Mouse (Mus musculus): Measurements from ENCODE around the gene B3gnt9. TPM values are rescaled to one million over a fixed set of nuclear protein-coding genes. Genes with fewer than 3 reads are reported as not detected.

Gene B3gnt9
- 1.6 TPM for polyA plus RNA-seq (2014; fragmentation: Illumina TruSeq; extraction: RNeasy Lipid Tissue Mini Kit (QIAGEN cat#74804); ENCODE audit: low read depth, low replicate concordance)

GRCm38 (mm10) chr8:105254966-105255350 lies at the start of gene B3gnt9:
TSS of gene B3gnt9 (minus strand) at chr8:105255153.

GRCm38 (mm10) chr8:105297511-105298192 lies 42.7 kb upstream of the B3gnt9 start, which contains the start of gene E2f4:
TSS of gene E2f4 (plus strand) at chr8:105297663.

GRCm38 (mm10) chr8:105295895-105296573 lies 41.1 kb upstream of the B3gnt9 start, which contains the start of gene Exoc3l:
TSS of gene Exoc3l (minus strand) at chr8:105296101.

GRCm38 (mm10) chr8:105289805-105290460 lies 35.0 kb upstream of the B3gnt9 start, which contains the start of gene 4931428F04Rik:
TSS of gene 4931428F04Rik (minus strand) at chr8:105289864.

GRCm38 (mm10) chr8:105275840-105276239 lies 20.9 kb upstream of the B3gnt9 start, which contains the start of gene Nol3:
TSS of gene Nol3 (plus strand) at chr8:105276140.

GRCm38 (mm10) chr8:105269461-105269947 lies 14.6 kb upstream of the B3gnt9 start, which contains the start of gene Hsf4:
TSS of gene Hsf4 (plus strand) at chr8:105269801.

GRCm38 (mm10) chr8:105264024-105264982 lies 9.3 kb upstream of the B3gnt9 start, which contains the start of the genes Tradd and Fbxl8:
TSS of gene Tradd (minus strand) at chr8:105264609.
TSS of gene Fbxl8 (plus strand) at chr8:105264648.

GRCm38 (mm10) chr8:105224413-105225271 lies 30.3 kb downstream of the B3gnt9 start, which contains the start of gene D230025D16Rik:
TSS of gene D230025D16Rik (plus strand) at chr8:105225145.

Other genes starting within 250 kb of the B3gnt9 start
- gene Ces3a, start 206.6 kb downstream of the B3gnt9 start, polyA plus RNA-seq (2014; fragmentation: Illumina TruSeq; extraction: RNeasy Lipid Tissue Mini Kit (QIAGEN cat#74804); ENCODE audit: low read depth, low replicate concordance), result not detected
- not detected for gene Ces3b, start 171.4 kb downstream of the B3gnt9 start, polyA plus RNA-seq (2014; fragmentation: Illumina TruSeq; extraction: RNeasy Lipid Tissue Mini Kit (QIAGEN cat#74804); ENCODE audit: low read depth, low replicate concordance)
- not detected for gene Ces4a, start 123.4 kb downstream of the B3gnt9 start, polyA plus RNA-seq (2014; fragmentation: Illumina TruSeq; extraction: RNeasy Lipid Tissue Mini Kit (QIAGEN cat#74804); ENCODE audit: low read depth, low replicate concordance)
- 305 TPM for gene Cbfb, start 84.5 kb downstream of the B3gnt9 start, polyA plus RNA-seq (2014; fragmentation: Illumina TruSeq; extraction: RNeasy Lipid Tissue Mini Kit (QIAGEN cat#74804); ENCODE audit: low read depth, low replicate concordance)
- 70.0 TPM for gene D230025D16Rik, start 30.0 kb downstream of the B3gnt9 start, polyA plus RNA-seq (2014; fragmentation: Illumina TruSeq; extraction: RNeasy Lipid Tissue Mini Kit (QIAGEN cat#74804); ENCODE audit: low read depth, low replicate concordance)
- gene Tradd, start 9.5 kb upstream of the B3gnt9 start, polyA plus RNA-seq (2014; fragmentation: Illumina TruSeq; extraction: RNeasy Lipid Tissue Mini Kit (QIAGEN cat#74804); ENCODE audit: low read depth, low replicate concordance), result 1.2 TPM
- not detected for gene Fbxl8, start 9.5 kb upstream of the B3gnt9 start, polyA plus RNA-seq (2014; fragmentation: Illumina TruSeq; extraction: RNeasy Lipid Tissue Mini Kit (QIAGEN cat#74804); ENCODE audit: low read depth, low replicate concordance)
- gene Hsf4, start 14.6 kb upstream of the B3gnt9 start, polyA plus RNA-seq (2014; fragmentation: Illumina TruSeq; extraction: RNeasy Lipid Tissue Mini Kit (QIAGEN cat#74804); ENCODE audit: low read depth, low replicate concordance), result not detected
- gene Nol3, start 21.0 kb upstream of the B3gnt9 start, polyA plus RNA-seq (2014; fragmentation: Illumina TruSeq; extraction: RNeasy Lipid Tissue Mini Kit (QIAGEN cat#74804); ENCODE audit: low read depth, low replicate concordance), result 1.4 TPM
- gene 4931428F04Rik, start 34.7 kb upstream of the B3gnt9 start, polyA plus RNA-seq (2014; fragmentation: Illumina TruSeq; extraction: RNeasy Lipid Tissue Mini Kit (QIAGEN cat#74804); ENCODE audit: low read depth, low replicate concordance), result 0.70 TPM
- gene Exoc3l, start 40.9 kb upstream of the B3gnt9 start, polyA plus RNA-seq (2014; fragmentation: Illumina TruSeq; extraction: RNeasy Lipid Tissue Mini Kit (QIAGEN cat#74804); ENCODE audit: low read depth, low replicate concordance), result not detected
- gene E2f4, start 42.5 kb upstream of the B3gnt9 start, polyA plus RNA-seq (2014; fragmentation: Illumina TruSeq; extraction: RNeasy Lipid Tissue Mini Kit (QIAGEN cat#74804); ENCODE audit: low read depth, low replicate concordance), result 5.1 TPM
- gene Elmo3, start 50.4 kb upstream of the B3gnt9 start, polyA plus RNA-seq (2014; fragmentation: Illumina TruSeq; extraction: RNeasy Lipid Tissue Mini Kit (QIAGEN cat#74804); ENCODE audit: low read depth, low replicate concordance), result 1.0 TPM
- gene Lrrc29, start 71.1 kb upstream of the B3gnt9 start, polyA plus RNA-seq (2014; fragmentation: Illumina TruSeq; extraction: RNeasy Lipid Tissue Mini Kit (QIAGEN cat#74804); ENCODE audit: low read depth, low replicate concordance), result not detected
- 5.9 TPM for gene Tmem208, start 71.2 kb upstream of the B3gnt9 start, polyA plus RNA-seq (2014; fragmentation: Illumina TruSeq; extraction: RNeasy Lipid Tissue Mini Kit (QIAGEN cat#74804); ENCODE audit: low read depth, low replicate concordance)
- 0.64 TPM for gene Fhod1, start 92.8 kb upstream of the B3gnt9 start, polyA plus RNA-seq (2014; fragmentation: Illumina TruSeq; extraction: RNeasy Lipid Tissue Mini Kit (QIAGEN cat#74804); ENCODE audit: low read depth, low replicate concordance)
- gene Slc9a5, start 93.7 kb upstream of the B3gnt9 start, polyA plus RNA-seq (2014; fragmentation: Illumina TruSeq; extraction: RNeasy Lipid Tissue Mini Kit (QIAGEN cat#74804); ENCODE audit: low read depth, low replicate concordance), result not detected
- not detected for gene Plekhg4, start 118.1 kb upstream of the B3gnt9 start, polyA plus RNA-seq (2014; fragmentation: Illumina TruSeq; extraction: RNeasy Lipid Tissue Mini Kit (QIAGEN cat#74804); ENCODE audit: low read depth, low replicate concordance)
- not detected for gene Kctd19, start 158.3 kb upstream of the B3gnt9 start, polyA plus RNA-seq (2014; fragmentation: Illumina TruSeq; extraction: RNeasy Lipid Tissue Mini Kit (QIAGEN cat#74804); ENCODE audit: low read depth, low replicate concordance)
- 1.2 TPM for gene Lrrc36, start 158.4 kb upstream of the B3gnt9 start, polyA plus RNA-seq (2014; fragmentation: Illumina TruSeq; extraction: RNeasy Lipid Tissue Mini Kit (QIAGEN cat#74804); ENCODE audit: low read depth, low replicate concordance)
- not detected for gene Tppp3, start 216.4 kb upstream of the B3gnt9 start, polyA plus RNA-seq (2014; fragmentation: Illumina TruSeq; extraction: RNeasy Lipid Tissue Mini Kit (QIAGEN cat#74804); ENCODE audit: low read depth, low replicate concordance)
- gene Zdhhc1, start 241.7 kb upstream of the B3gnt9 start, polyA plus RNA-seq (2014; fragmentation: Illumina TruSeq; extraction: RNeasy Lipid Tissue Mini Kit (QIAGEN cat#74804); ENCODE audit: low read depth, low replicate concordance), result 1.7 TPM

Data from adrenal gland, adult 10 weeks (tissue).